Mouse (Mus musculus): ENCODE results near the gene Kmo. TPM values are rescaled to one million over a fixed set of nuclear protein-coding genes. Genes with fewer than 3 reads are reported as not detected.

Kmo gene
- polyA plus RNA-seq, 1 experiment from 2014 or later = 3.1 TPM

- peak; percentile 37 for DNase-seq (ENCODE audit: low spot score)
These were observed 73.3 kb downstream of the Kmo start for GRCm38 (mm10) chr1:175693429-175693960.

DNA sequence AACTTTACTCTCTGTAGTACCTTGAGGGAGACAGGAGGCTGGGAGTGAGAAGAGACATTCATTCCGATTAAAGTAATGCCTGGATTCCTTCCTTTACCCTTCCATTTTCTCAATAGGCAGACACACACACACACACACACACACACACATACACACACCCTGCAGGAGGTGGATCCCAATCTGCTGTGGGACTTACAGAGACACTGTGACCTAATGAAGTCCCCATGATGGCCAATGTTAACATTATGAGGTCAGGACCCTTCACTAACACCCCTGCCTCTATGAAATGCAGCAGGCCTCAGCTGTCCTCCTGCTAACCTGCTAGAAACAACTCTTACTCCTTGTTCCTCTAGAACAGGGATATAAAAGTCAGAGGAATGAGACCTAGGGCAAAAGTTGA, 78.1 kb downstream of the Kmo start, which contains the start of gene Wdr64:
Gene Wdr64 (plus strand): TSS at position 301 of the 400 bp plus-strand sequence.
- DNase-seq (ENCODE audit: low spot score) = no peak

GRCm38 (mm10) chr1:175699375-175699774, 79.2 kb downstream of the Kmo start:
- no peak for DNase-seq (ENCODE audit: low spot score)

GRCm38 (mm10) chr1:175699796-175700195, 79.6 kb downstream of the Kmo start:
- no peak for DNase-seq (ENCODE audit: low spot score)

GRCm38 (mm10) chr1:175701145-175701544, 81.0 kb downstream of the Kmo start:
- no peak for DNase-seq (ENCODE audit: low spot score)

- DNase-seq (ENCODE audit: low spot score) = no peak
These were observed 87.4 kb downstream of the Kmo start for GRCm38 (mm10) chr1:175707599-175707998.

DNA sequence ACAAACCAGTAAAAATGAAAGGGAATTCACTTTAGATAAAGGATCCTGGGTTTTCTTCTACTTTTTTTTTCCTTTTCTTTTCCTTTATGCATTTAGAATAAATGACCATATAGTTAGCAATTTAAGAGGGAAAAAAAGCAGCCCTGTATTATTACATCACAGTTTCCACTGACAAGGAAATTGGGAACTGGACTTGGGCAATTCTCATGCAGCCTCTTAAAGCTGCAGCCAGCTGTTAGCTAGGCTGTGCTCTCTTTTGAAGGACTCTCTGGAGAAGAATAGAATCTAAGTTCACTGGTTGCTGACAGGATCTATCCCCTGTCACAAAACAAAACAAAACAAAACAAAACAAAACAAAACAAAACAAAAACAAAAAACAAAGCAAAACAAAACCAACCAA, 87.8 kb downstream of the Kmo start:
- no peak for DNase-seq (ENCODE audit: low spot score)

Other genes with a start within 250 kb of the Kmo start
- gene Rgs7, start 127.9 kb upstream of the Kmo start, polyA plus RNA-seq (2015; fragmentation: Nextera tagmentation; extraction: Ambion mirVana) = 0.12 TPM in 1 of 2 replicates, not detected in the other
- gene Fh1, start 5.3 kb downstream of the Kmo start, polyA plus RNA-seq (2015; fragmentation: Nextera tagmentation; extraction: Ambion mirVana) = 89.6 and 95.5 TPM in 2 replicates
- 3.1 and 3.2 TPM in 2 replicates for gene Opn3, start 72.4 kb downstream of the Kmo start, polyA plus RNA-seq (2015; fragmentation: Nextera tagmentation; extraction: Ambion mirVana)
- 1.7 and 1.8 TPM in 2 replicates for gene Chml, start 72.5 kb downstream of the Kmo start, polyA plus RNA-seq (2015; fragmentation: Nextera tagmentation; extraction: Ambion mirVana)
- gene Wdr64, start 78.2 kb downstream of the Kmo start, polyA plus RNA-seq (2015; fragmentation: Nextera tagmentation; extraction: Ambion mirVana) = not detected in 2 replicates

Measured in thymus, postnatal 0 days (tissue).